In the genomic region with DNA sequence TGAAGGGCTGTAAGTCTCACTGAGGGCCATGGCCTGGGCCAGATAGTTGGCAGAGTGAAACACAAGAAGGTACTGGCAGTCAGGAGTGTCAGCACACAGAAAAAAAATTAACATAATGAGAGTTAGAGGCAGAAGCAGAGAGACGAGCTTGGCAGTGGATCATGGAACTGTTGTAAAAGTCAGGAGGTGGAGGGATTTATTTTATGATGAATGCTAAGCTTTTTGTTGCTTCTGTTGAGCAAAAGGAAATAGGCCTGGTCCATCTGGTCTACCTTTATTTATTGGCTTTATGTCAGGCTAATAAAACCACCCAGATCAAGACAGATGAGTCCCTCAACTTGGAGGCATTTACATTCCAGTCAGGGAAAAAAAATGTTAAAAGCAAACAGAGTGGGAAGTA, we compare ENCODE assay signal across 14 mouse cellular contexts.
"Had no signal": no experiment of that assay in that cellular context is flagged by ENCODE, and none has a peak within 500 bp of the region (broad histone marks: within the 10 kb centered on the region; RNA-seq: fewer than 3 reads in every experiment).

No protein-coding gene starts in this region.

- H3K4me2 ChIP-seq: limb, embryonic 15.5 days; liver, embryonic 12.5 days; lung, embryonic 14.5 days; midbrain, embryonic 11.5 days; midbrain, embryonic 15.5 days; neural tube, embryonic 13.5 days had no signal

- H3K9me3 ChIP-seq: limb, embryonic 15.5 days; liver, embryonic 12.5 days; midbrain, embryonic 15.5 days; neural tube, embryonic 13.5 days had no signal

- H3K27ac ChIP-seq: limb, embryonic 15.5 days; liver, embryonic 12.5 days; midbrain, embryonic 15.5 days; neural tube, embryonic 13.5 days; stomach, postnatal 0 days had no signal

- H3K9ac ChIP-seq: limb, embryonic 15.5 days; liver, embryonic 12.5 days; lung, embryonic 14.5 days; midbrain, embryonic 15.5 days; neural tube, embryonic 13.5 days had no signal

- ATAC-seq: intestine, postnatal 0 days; liver, embryonic 12.5 days; midbrain, embryonic 15.5 days had no signal

- H3K36me3 ChIP-seq: limb, embryonic 15.5 days; liver, embryonic 12.5 days; midbrain, embryonic 15.5 days; neural tube, embryonic 13.5 days had no signal

- DNase-seq: kidney, adult 9 months; kidney, postnatal 25 days; left cerebral cortex, postnatal 4 days; lung, embryonic 14.5 days; lung, postnatal 10 days; lung, postnatal 4 days; thymus, postnatal 4 days had no signal

- H3K27me3 ChIP-seq: liver, embryonic 12.5 days; midbrain, embryonic 15.5 days; neural tube, embryonic 13.5 days had no signal

- H3K4me3 ChIP-seq: limb, embryonic 15.5 days; liver, embryonic 12.5 days; midbrain, embryonic 15.5 days; neural tube, embryonic 13.5 days had no signal

- H3K4me1 ChIP-seq: limb, embryonic 15.5 days had no signal
